In genomic region chr14:79619802-79620201, GRCm38 (mm10) we compare ENCODE assay signal across 32 mouse cellular contexts. TPM values are rescaled to one million over a fixed set of nuclear protein-coding genes. Genes with fewer than 3 reads are reported as not detected.
"Had no signal": no experiment of that assay in that cellular context is flagged by ENCODE, and none has a peak within 500 bp of the region (broad histone marks: within the 10 kb centered on the region; RNA-seq: fewer than 3 reads in every experiment).

No protein-coding gene starts in this region.

- H3K9ac ChIP-seq: limb, embryonic 12.5 days; limb, embryonic 13.5 days; limb, embryonic 15.5 days; liver, embryonic 12.5 days; liver, embryonic 13.5 days; liver, embryonic 14.5 days; liver, embryonic 15.5 days; liver, postnatal 0 days; lung, embryonic 14.5 days; lung, embryonic 15.5 days; midbrain, embryonic 12.5 days; midbrain, embryonic 13.5 days; midbrain, embryonic 15.5 days; neural tube, embryonic 12.5 days had no signal

- H3K27ac ChIP-seq: limb, embryonic 10.5 days; limb, embryonic 12.5 days; limb, embryonic 13.5 days; limb, embryonic 15.5 days; liver, embryonic 12.5 days; liver, embryonic 13.5 days; liver, embryonic 14.5 days; liver, embryonic 15.5 days; lung, embryonic 15.5 days; macrophage; midbrain, embryonic 10.5 days; midbrain, embryonic 12.5 days; midbrain, embryonic 13.5 days; midbrain, embryonic 15.5 days; neural tube, embryonic 12.5 days had no signal

- H3K4me2 ChIP-seq: limb, embryonic 12.5 days; limb, embryonic 13.5 days; limb, embryonic 15.5 days; liver, embryonic 11.5 days; liver, embryonic 12.5 days; liver, embryonic 13.5 days; liver, embryonic 15.5 days; lung, embryonic 14.5 days; lung, embryonic 15.5 days; midbrain, embryonic 11.5 days; midbrain, embryonic 12.5 days; midbrain, embryonic 13.5 days; midbrain, embryonic 15.5 days; neural tube, embryonic 12.5 days had no signal

- H3K4me3 ChIP-seq: limb, embryonic 10.5 days; limb, embryonic 12.5 days; limb, embryonic 13.5 days; limb, embryonic 15.5 days; liver, embryonic 12.5 days; liver, embryonic 13.5 days; liver, embryonic 15.5 days; lung, embryonic 15.5 days; megakaryocyte, embryonic 14.5 days; midbrain, embryonic 10.5 days; midbrain, embryonic 12.5 days; midbrain, embryonic 13.5 days; midbrain, embryonic 15.5 days; myocyte; neural tube, embryonic 12.5 days had no signal

- H3K27me3 ChIP-seq: limb, embryonic 12.5 days; limb, embryonic 13.5 days; limb, embryonic 15.5 days; liver, embryonic 12.5 days; liver, embryonic 13.5 days; liver, embryonic 15.5 days; lung, embryonic 15.5 days; megakaryocyte, embryonic 14.5 days; midbrain, embryonic 12.5 days; midbrain, embryonic 13.5 days; midbrain, embryonic 15.5 days; neural tube, embryonic 12.5 days had no signal

- H3K9me3 ChIP-seq: limb, embryonic 10.5 days; limb, embryonic 12.5 days; limb, embryonic 13.5 days; limb, embryonic 15.5 days; liver, embryonic 12.5 days; liver, embryonic 13.5 days; liver, embryonic 15.5 days; lung, embryonic 15.5 days; megakaryocyte, embryonic 14.5 days; midbrain, embryonic 10.5 days; midbrain, embryonic 12.5 days; midbrain, embryonic 13.5 days; midbrain, embryonic 15.5 days; neural tube, embryonic 12.5 days had no signal

- DNase-seq: left cerebral cortex, postnatal 4 days; liver; liver, embryonic 13.5 days; liver, postnatal 0 days; lung, adult 18-20 months; lung, adult 2 months; lung, embryonic 14.5 days; lung, postnatal 10 days; lung, postnatal 14 days; lung, postnatal 36 days; lung, postnatal 4 days; midbrain, embryonic 14.5 days had no signal

- H3K4me1 ChIP-seq: limb, embryonic 10.5 days; limb, embryonic 12.5 days; limb, embryonic 13.5 days; limb, embryonic 15.5 days; lung, embryonic 15.5 days; midbrain, embryonic 10.5 days; midbrain, embryonic 12.5 days; midbrain, embryonic 15.5 days; neural tube, embryonic 12.5 days had no signal

RNA-seq across cellular contexts. Expression of gene Cnmd, which starts 42.2 kb away (rescaled TPM):
- total RNA-seq: megakaryocyte-erythroid progenitor cell, adult 5-6 weeks; monocyte, adult 5-6 weeks had no signal
- polyA plus RNA-seq: liver, embryonic 12.5 days; liver, embryonic 13.5 days; macrophage; myocyte had no signal
